Mouse (Mus musculus): ENCODE results near the gene Mdfic.

- no peak for TF ChIP-seq CTCF (IDR thresholded peaks at IDR 0.05)
- peak; percentile 77 for TF ChIP-seq EP300 (IDR thresholded peaks at IDR 0.05)
These were observed 11.0 kb downstream of the Mdfic start for GRCm38 (mm10) chr6:15731452-15731851.
